17 mouse cellular contexts compared by ENCODE assay signal in the genomic region with DNA sequence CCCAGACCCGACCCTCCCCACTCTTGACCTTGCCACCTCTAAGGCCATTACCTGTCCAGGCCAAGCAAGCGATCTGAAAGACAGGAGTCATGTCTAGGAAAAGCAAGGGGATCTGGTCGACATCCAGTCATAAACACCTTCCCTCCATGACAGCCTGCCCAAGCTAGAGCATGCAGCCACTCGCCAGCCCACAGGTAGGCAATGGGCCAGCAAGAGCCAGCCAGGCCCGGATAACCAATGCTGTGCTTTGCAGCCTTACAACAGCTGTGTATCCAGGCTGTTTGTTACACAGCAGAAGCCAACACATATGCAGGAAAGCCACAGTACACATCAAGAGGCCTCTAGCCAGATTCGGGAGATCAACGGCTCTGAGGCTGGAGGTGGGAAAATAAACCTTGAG.
"Had no signal": no experiment of that assay in that cellular context is flagged by ENCODE, and none has a peak within 500 bp of the region (broad histone marks: within the 10 kb centered on the region; RNA-seq: fewer than 3 reads in every experiment).

No protein-coding gene starts in this region.

- DNase-seq: cerebellum, adult 2 months; cerebellum, adult 8-10 months; cerebellum, adult 9-10 months; cerebellum, adult 9-11 months; cerebellum, postnatal 10 days; cerebellum, postnatal 14 days; cerebellum, postnatal 25 days; cerebellum, postnatal 36 days; embryo, embryonic 11 days; forebrain, postnatal 0 days; gastrocnemius, adult 2 months; gastrocnemius, postnatal 10 days; gastrocnemius, postnatal 14 days; gastrocnemius, postnatal 25 days; gastrocnemius, postnatal 36 days; heart, adult 11 months; heart, adult 18-20 months had no signal
